Mouse (Mus musculus) limb, embryonic 15.5 days (tissue): ENCODE results near the gene Cbarp. TPM values are rescaled to one million over a fixed set of nuclear protein-coding genes. Genes with fewer than 3 reads are reported as not detected.
A peak's percentile ranks its signal among the peaks of the same experiment; 100 is the strongest.

ENCODE experiments used
- ATAC-seq: fragments of 200-750 bp; cut with Nextera tagmentation; 2 replicates; pipeline ENCODE4 v1.8.0; 2017; ENCODE audit warnings: low read depth, moderate TSS enrichment; ENCODE audit not compliant: insufficient number of reproducible peaks, low FRiP score, low TSS enrichment
- H3K27ac ChIP-seq: fragments of 300-500 bp; sonication (generic); 2 replicates; pipeline ENCODE4 v1.5.1; 2015; ENCODE audit warnings: moderate library complexity, mild to moderate bottlenecking, inconsistent platforms
- H3K27me3 ChIP-seq: fragments of 300-500 bp; sonication (generic); 2 replicates; pipeline ENCODE4 v1.6.1; 2015; ENCODE audit warnings: inconsistent platforms
- H3K36me3 ChIP-seq: fragments of 300-500 bp; sonication (generic); 2 replicates; pipeline ENCODE4 v1.6.1; 2015; ENCODE audit warnings: inconsistent platforms
- H3K4me1 ChIP-seq: fragments of 300-500 bp; sonication (generic); 2 replicates; pipeline ENCODE4 v1.6.1; 2015; ENCODE audit warnings: inconsistent platforms
- H3K4me2 ChIP-seq: fragments of 300-500 bp; sonication (generic); 2 replicates; pipeline ENCODE4 v1.6.1; 2015; ENCODE audit warnings: mild to moderate bottlenecking, inconsistent platforms
- H3K4me3 ChIP-seq: fragments of 300-500 bp; sonication (generic); 2 replicates; pipeline ENCODE4 v1.5.1; 2015; ENCODE audit warnings: mild to moderate bottlenecking, inconsistent platforms
- H3K9ac ChIP-seq: fragments of 300-500 bp; sonication (generic); 2 replicates; pipeline ENCODE4 v1.6.1; 2015; ENCODE audit warnings: inconsistent platforms
- H3K9me3 ChIP-seq: fragments of 300-500 bp; sonication (generic); 2 replicates; pipeline ENCODE4 v1.6.1; 2016; ENCODE audit warnings: inconsistent platforms
- WGBS: fragments of 180-500 bp; shearing (Covaris S2); methylation state at CpG from one replicate; pipeline ENCODE4 v1.1.7; 2015; 5-methylcytosine and 5-hydroxymethylcytosine counted together
- polyA plus RNA-seq: library from polyadenylated mRNA; unstranded; fragments of >200 nt; fragmentation: Nextera tagmentation; extraction: Ambion mirVana; gene quantifications from 2 replicates; pipeline ENCODE4 v1.2.1, GENCODE M21; 2015

Cbarp gene
- polyA plus RNA-seq, 1 experiment from 2014 or later = 6.8 TPM

DNA sequence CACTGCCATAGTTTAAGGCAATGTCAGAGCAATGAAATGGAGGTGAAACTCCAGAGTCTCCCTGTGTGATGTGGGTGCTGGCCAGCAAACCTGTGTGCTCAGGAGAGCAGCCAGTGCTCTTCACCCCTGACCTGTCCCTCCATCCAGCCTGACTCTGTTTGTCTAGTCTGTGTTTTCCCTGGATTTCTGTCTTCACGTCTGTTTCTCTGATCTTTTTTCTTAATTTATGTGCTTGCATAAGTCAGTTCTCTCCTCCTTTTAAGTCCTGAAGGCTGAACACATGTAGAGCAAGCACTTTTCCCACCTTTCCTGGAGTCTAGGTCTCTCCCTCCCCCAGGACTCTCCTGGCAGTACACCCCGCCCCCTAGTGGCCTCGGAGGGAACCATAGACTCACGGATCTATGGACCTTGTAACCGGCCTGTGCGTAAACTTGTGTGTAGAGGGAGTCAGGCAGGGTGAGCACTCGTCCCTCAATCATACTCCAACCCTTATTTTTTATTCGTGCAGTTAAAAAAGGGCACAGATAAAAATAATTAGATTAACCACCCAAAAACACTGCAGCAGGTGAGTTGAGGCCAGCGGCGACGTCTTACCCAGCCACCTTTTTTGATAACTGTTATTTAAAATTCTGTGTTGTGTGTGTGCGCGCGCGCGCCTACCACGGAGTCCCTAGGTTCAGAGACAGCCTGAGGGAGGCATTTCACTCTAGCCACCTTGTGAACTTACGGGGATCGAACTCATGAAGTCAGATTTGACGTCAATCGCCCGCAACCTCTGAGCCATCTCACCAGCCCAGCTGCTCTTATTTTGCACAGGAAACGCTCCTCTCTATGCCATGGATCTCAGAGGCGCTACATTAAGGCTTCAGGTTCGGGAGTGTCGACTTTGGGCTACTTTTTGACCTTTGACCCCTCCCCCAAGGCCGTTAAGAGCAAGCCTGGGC lies 26.0 kb downstream of the Cbarp start:
- ATAC-seq = no peak
- 2% methylated on average over 27 of the region's 27 CpGs for WGBS
- H3K9me3 ChIP-seq = no peaks in the 10 kb centered on the region
- H3K27ac ChIP-seq = peak overlapping the region; percentile 87
- H3K9ac ChIP-seq = peak overlapping the region; percentile 44
- H3K4me1 ChIP-seq = peaks cover 39% of the 10 kb centered on the region
- H3K36me3 ChIP-seq = peaks cover 15% of the 10 kb centered on the region
- H3K27me3 ChIP-seq = no peaks in the 10 kb centered on the region
- H3K4me2 ChIP-seq = peak overlapping the region; percentile 68
- peak overlapping the region; percentile 93 for H3K4me3 ChIP-seq

DNA sequence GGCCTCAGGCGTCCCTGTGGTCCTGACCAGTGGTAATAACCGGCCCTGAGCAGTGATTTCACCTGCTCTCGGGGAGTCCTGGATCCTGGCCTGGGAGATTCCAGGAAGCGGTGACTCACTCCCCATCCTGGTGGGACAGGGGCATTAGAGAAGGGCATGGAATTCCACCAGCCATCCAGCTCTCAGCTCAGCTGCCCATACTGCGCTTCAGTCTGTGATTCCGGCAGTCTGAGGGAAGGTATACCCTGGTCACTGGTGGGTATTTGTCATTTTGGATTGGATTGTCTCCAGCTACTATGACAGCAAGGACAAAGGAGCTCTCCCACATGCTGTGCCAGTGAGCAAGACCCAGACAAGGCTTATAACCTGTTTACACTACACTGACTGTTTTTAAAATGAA lies 33.0 kb downstream of the Cbarp start:
- no peak for ATAC-seq
- Histone ChIP-seq H3K9ac (no peak overlapping the region), H3K4me3 (no peak overlapping the region), H3K36me3 (no peaks in the 10 kb centered on the region), H3K27ac (no peak overlapping the region), H3K27me3 (no peaks in the 10 kb centered on the region), H3K4me2 (no peak overlapping the region), H3K9me3 (no peaks in the 10 kb centered on the region), H3K4me1 (peaks cover 8% of the 10 kb centered on the region)
- 67% methylated on average over 6 of the region's 6 CpGs for WGBS

GRCm38 (mm10) chr10:80105926-80106325 lies 34.7 kb downstream of the Cbarp start:
- Histone ChIP-seq H3K9me3 (no peaks in the 10 kb centered on the region), H3K4me1 (peaks cover 20% of the 10 kb centered on the region), H3K4me2 (peak overlapping the region; percentile 17; the same call in 1 of the 2 replicates), H3K27ac (peak overlapping the region; percentile 73), H3K27me3 (no peaks in the 10 kb centered on the region), H3K36me3 (no peaks in the 10 kb centered on the region), H3K9ac (0 out of 2 replicates have a peak overlapping the region, but pooled peaks have one; percentile 1), H3K4me3 (peak overlapping the region; percentile 16; the same call in 1 of the 2 replicates)
- WGBS = 67% methylated on average over 5 of the region's 5 CpGs
- ATAC-seq = no peak

GRCm38 (mm10) chr10:80105460-80105859 lies 35.2 kb downstream of the Cbarp start, which contains the start of gene Sbno2:
Gene Sbno2, minus strand, starts transcription at chr10:80105571.
- H3K27ac ChIP-seq = peak within 1 kb of the TSS; percentile 73
- 0 out of 2 replicates have a peak within 1 kb of the TSS, but pooled peaks have one; percentile 1 for H3K9ac ChIP-seq
- peak within 1 kb of the TSS; percentile 16; the same call in 1 of the 2 replicates for H3K4me3 ChIP-seq
- no peaks in the 10 kb centered on the region for H3K36me3 ChIP-seq
- 59% methylated on average over 5 of the region's 5 CpGs for WGBS
- peaks cover 24% of the 10 kb centered on the region for H3K4me1 ChIP-seq
- H3K27me3 ChIP-seq = no peaks in the 10 kb centered on the region
- peak within 1 kb of the TSS; percentile 17; the same call in 1 of the 2 replicates for H3K4me2 ChIP-seq
- ATAC-seq = no peak
- H3K9me3 ChIP-seq = no peaks in the 10 kb centered on the region

DNA sequence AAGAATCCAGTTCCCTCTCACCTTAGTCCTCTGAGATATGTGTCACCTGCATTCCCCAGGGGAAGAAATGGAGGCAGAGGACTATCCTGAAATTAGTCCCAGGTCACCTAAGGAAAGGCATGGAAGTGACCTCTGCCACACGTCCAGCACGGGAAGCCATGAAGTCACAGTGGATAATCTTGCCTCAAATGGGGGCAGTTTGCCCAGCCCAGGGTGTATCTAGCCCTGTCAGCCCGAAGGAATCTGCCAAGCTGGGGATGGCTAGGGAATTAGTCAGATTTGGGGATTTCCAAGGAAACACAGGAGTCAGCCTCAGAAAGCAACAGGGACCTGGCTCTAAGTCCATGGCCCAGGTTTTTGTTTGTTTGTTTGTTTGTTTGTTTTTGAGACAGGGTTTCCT lies 36.5 kb downstream of the Cbarp start:
- Histone ChIP-seq H3K27ac (no peak overlapping the region), H3K4me3 (no peak overlapping the region), H3K36me3 (no peaks in the 10 kb centered on the region), H3K9ac (no peak overlapping the region), H3K4me1 (peaks cover 30% of the 10 kb centered on the region), H3K4me2 (no peak overlapping the region), H3K27me3 (no peaks in the 10 kb centered on the region), H3K9me3 (no peaks in the 10 kb centered on the region)
- ATAC-seq = no peak
- WGBS = 70% methylated on average over 3 of the region's 3 CpGs

DNA sequence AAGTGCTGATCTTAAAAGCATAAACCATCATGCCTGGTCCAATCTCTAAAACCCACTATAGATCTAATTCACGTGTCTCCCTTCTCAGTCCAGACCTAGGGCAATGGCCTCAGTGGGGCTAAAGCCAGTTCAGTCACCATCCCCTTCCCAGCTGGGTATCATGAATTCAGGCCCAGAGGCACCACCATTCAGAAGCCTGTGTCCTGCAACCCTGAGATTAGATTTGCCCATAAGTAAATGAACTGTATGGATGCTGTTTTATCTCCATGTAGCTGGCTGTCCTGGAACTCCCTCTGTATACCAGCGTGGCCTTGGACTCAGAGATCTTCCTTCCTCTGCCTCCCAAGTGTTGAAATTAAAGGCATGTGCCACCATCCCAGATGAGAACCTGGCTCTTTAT lies 37.6 kb downstream of the Cbarp start:
- Histone ChIP-seq H3K9ac (no peak overlapping the region), H3K4me3 (peak overlapping the region; percentile 94; the same call in 1 of the 2 replicates)

DNA sequence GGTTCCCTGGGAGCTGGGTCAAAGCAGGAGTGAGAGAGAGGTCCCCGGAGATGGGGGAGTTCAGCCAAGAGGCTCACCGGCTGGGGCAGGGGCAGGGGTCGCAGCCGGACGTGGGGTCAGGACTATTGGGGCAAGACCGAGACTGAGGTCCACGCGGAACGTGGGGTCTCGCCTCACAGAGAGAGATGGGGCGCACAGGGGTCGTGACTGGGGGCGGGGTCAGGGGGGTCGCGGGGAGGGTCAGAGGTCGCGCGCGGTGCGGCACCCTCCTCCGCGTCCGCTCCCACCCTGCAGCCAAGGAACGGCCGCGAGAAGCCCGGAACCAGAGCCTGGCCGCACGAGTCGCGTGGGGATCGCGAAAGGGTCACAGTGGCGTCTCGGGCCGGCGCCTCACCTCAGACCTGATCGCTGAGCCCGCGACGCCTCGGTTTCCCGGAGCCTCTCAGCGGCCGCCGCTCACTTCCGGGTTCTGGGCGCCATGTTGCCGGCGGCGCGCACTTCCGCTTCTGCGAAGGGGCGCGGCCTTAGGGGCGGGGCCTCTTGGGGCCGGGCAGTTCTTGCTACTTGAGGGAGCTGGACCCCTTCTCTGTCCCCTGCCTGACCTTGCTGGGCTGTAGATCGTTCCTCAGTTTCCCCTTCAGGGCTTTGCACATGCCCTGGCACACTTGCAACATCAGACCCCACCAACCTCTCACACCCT lies 38.3 kb downstream of the Cbarp start:
- under 1% methylated on average over 56 of the region's 59 CpGs for WGBS
- H3K9ac ChIP-seq = peak overlapping the region; percentile 89
- H3K4me3 ChIP-seq = peak overlapping the region; percentile 94
- peaks cover 39% of the 10 kb centered on the region for H3K4me1 ChIP-seq
- H3K4me2 ChIP-seq = peak overlapping the region; percentile 89
- no peaks in the 10 kb centered on the region for H3K36me3 ChIP-seq
- H3K9me3 ChIP-seq = no peaks in the 10 kb centered on the region
- ATAC-seq = peak; percentile 66
- H3K27me3 ChIP-seq = no peaks in the 10 kb centered on the region
- peak overlapping the region; percentile 77 for H3K27ac ChIP-seq

More for the DNA sequence above, 37.6 kb downstream of the Cbarp start:
- no peaks in the 10 kb centered on the region for H3K36me3 ChIP-seq
- peak overlapping the region; percentile 77 for H3K27ac ChIP-seq
- peaks cover 36% of the 10 kb centered on the region for H3K4me1 ChIP-seq
- 80% methylated on average over 2 of the region's 2 CpGs for WGBS
- no peak for ATAC-seq
- peak overlapping the region; percentile 89 for H3K4me2 ChIP-seq
- no peaks in the 10 kb centered on the region for H3K9me3 ChIP-seq
- H3K27me3 ChIP-seq = no peaks in the 10 kb centered on the region

- H3K9ac ChIP-seq = 0 out of 2 replicates have a peak overlapping the region, but pooled peaks have one; percentile 20
These were observed 39.7 kb downstream of the Cbarp start for GRCm38 (mm10) chr10:80100982-80101381.

DNA sequence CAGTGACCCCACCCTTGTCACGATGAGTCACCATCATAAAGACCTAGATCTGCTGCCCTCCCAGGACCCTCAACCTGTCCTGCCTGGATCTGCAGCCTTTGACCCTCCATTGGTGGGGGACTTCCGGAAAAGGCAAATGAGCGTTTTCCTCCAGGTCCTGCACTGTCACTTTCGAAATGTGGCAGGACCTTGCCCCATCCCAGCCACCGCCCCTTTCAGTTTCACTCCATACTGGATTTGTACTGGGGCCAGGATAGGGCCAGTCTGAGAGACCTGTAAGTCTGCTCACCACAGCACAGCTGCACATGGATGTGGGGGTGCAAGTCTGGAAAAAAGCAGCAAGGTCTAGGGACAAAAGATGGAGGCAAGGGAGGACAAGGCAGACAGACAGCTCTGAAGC lies 42.0 kb downstream of the Cbarp start:
- no peak overlapping the region for H3K9ac ChIP-seq
- WGBS = 84% methylated on average over 5 of the region's 5 CpGs

More at GRCm38 (mm10) chr10:80100982-80101381, 39.7 kb downstream of the Cbarp start:
- Histone ChIP-seq H3K36me3 (no peaks in the 10 kb centered on the region), H3K4me2 (peak overlapping the region; percentile 89), H3K9me3 (no peaks in the 10 kb centered on the region), H3K4me1 (peaks cover 53% of the 10 kb centered on the region), H3K27ac (0 out of 2 replicates have a peak overlapping the region, but pooled peaks have one; percentile 38), H3K27me3 (no peaks in the 10 kb centered on the region), H3K4me3 (peak overlapping the region; percentile 94)
- ATAC-seq = no peak
- WGBS = 52% methylated on average over 11 of the region's 11 CpGs

GRCm38 (mm10) chr10:80097275-80097674 lies 43.4 kb downstream of the Cbarp start:
- no peak for ATAC-seq
- H3K36me3 ChIP-seq = 0 out of 2 replicates have a peak, but pooled peaks cover 4% of the 10 kb centered on the region
- 0 out of 2 replicates have a peak overlapping the region, but pooled peaks have one; percentile 12 for H3K4me2 ChIP-seq
- peak overlapping the region; percentile 23; the same call in 1 of the 2 replicates for H3K9ac ChIP-seq
- no peaks in the 10 kb centered on the region for H3K9me3 ChIP-seq
- peak overlapping the region; percentile 76 for H3K27ac ChIP-seq
- 16% methylated on average over 6 of the region's 7 CpGs for WGBS
- no peak overlapping the region for H3K4me3 ChIP-seq
- H3K4me1 ChIP-seq = peaks cover 50% of the 10 kb centered on the region
- no peaks in the 10 kb centered on the region for H3K27me3 ChIP-seq

More for the DNA sequence above, 42.0 kb downstream of the Cbarp start:
- Histone ChIP-seq H3K27me3 (no peaks in the 10 kb centered on the region), H3K27ac (peak overlapping the region; percentile 24; the same call in 1 of the 2 replicates), H3K4me2 (no peak overlapping the region), H3K36me3 (0 out of 2 replicates have a peak, but pooled peaks cover 1% of the 10 kb centered on the region), H3K9me3 (no peaks in the 10 kb centered on the region), H3K4me1 (peaks cover 57% of the 10 kb centered on the region), H3K4me3 (no peak overlapping the region)
- ATAC-seq = no peak

GRCm38 (mm10) chr10:80095547-80095946 lies 45.1 kb downstream of the Cbarp start:
- Histone ChIP-seq H3K9ac (no peak overlapping the region), H3K36me3 (0 out of 2 replicates have a peak, but pooled peaks cover 5% of the 10 kb centered on the region), H3K27me3 (no peaks in the 10 kb centered on the region), H3K4me1 (peaks cover 37% of the 10 kb centered on the region), H3K4me3 (no peak overlapping the region), H3K4me2 (no peak overlapping the region), H3K9me3 (no peaks in the 10 kb centered on the region), H3K27ac (0 out of 2 replicates have a peak overlapping the region, but pooled peaks have one; percentile 76)
- WGBS = 84% methylated on average over 5 of the region's 5 CpGs
- ATAC-seq = no peak
